Mouse (Mus musculus) G1E (cell line): Measurements from ENCODE around the gene Serbp1.

ENCODE experiments used
- CTCF ChIP-seq: IDR thresholded peaks from 2 replicates; pipeline ENCODE4 v1.5.1; 2012; ENCODE audit warnings: low read depth, low read length, inconsistent platforms, mixed read lengths
- GATA1 ChIP-seq: IDR thresholded peaks from 2 replicates; pipeline ENCODE4 v1.6.1; 2012; ENCODE audit warnings: borderline replicate concordance, low read length, inconsistent platforms, mixed read lengths
- GATA2 ChIP-seq: IDR thresholded peaks from 2 replicates; pipeline ENCODE4 v1.6.1; 2012; ENCODE audit warnings: low read depth, low read length, inconsistent platforms, borderline replicate concordance

DNA sequence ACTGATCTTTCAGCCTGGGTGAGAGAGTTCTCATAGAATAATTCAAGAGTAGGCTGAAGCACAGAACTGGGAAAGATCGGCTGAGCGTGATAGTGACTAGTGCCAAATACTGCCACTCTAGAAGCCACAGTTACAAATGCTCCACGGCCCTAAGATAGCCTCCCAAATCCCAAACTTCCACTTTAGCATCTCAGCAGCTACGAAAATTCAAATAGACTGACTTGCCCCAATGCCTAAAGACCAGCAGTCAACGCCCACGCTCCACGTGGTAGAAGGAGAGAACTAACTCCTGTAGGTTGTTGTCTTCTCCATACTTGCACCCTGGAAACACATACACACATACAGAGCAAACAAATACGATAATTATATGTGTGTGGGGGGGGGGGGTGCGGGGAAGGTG is 8.5 kb upstream of the Serbp1 start:
- TF ChIP-seq GATA2 (no peak), GATA1 (no peak), CTCF (no peak)
